Mouse (Mus musculus) midbrain, embryonic 13.5 days (tissue): ENCODE results near the gene Sdc4. TPM values are rescaled to one million over a fixed set of nuclear protein-coding genes. Genes with fewer than 3 reads are reported as not detected.

ENCODE experiments used
- ATAC-seq: fragments of 200-750 bp; cut with Nextera tagmentation; 2 replicates; pipeline ENCODE4 v1.8.0; 2017; ENCODE audit warnings: mild to moderate bottlenecking, moderate TSS enrichment, moderate library complexity
- H3K27ac ChIP-seq: fragments of 300-500 bp; sonication (generic); 2 replicates; pipeline ENCODE4 v1.5.1; 2015; ENCODE audit warnings: inconsistent platforms, mild to moderate bottlenecking, moderate library complexity
- H3K27me3 ChIP-seq: fragments of 300-500 bp; sonication (generic); 2 replicates; pipeline ENCODE4 v1.6.1; 2015; ENCODE audit warnings: mild to moderate bottlenecking, inconsistent platforms
- H3K36me3 ChIP-seq: fragments of 300-500 bp; sonication (generic); 2 replicates; pipeline ENCODE4 v1.6.1; 2015; ENCODE audit warnings: mild to moderate bottlenecking, inconsistent platforms
- H3K4me1 ChIP-seq: fragments of 300-500 bp; sonication (generic); replicated peaks from 2 replicates; pipeline ENCODE4 v1.6.1; 2015; ENCODE audit warnings: inconsistent platforms
- H3K4me2 ChIP-seq: fragments of 300-500 bp; sonication (generic); replicated peaks from 2 replicates; pipeline ENCODE4 v1.6.1; 2015; ENCODE audit warnings: moderate library complexity, mild to moderate bottlenecking, inconsistent platforms
- H3K4me3 ChIP-seq: fragments of 300-500 bp; sonication (generic); replicated peaks from 2 replicates; pipeline ENCODE4 v1.5.1; 2015; ENCODE audit warnings: mild to moderate bottlenecking, inconsistent platforms
- H3K9ac ChIP-seq: fragments of 300-500 bp; sonication (generic); replicated peaks from 2 replicates; pipeline ENCODE4 v1.6.1; 2015; ENCODE audit warnings: mild to moderate bottlenecking, inconsistent platforms
- H3K9me3 ChIP-seq: fragments of 300-500 bp; sonication (generic); 2 replicates; pipeline ENCODE4 v1.6.1; 2016; ENCODE audit warnings: mild to moderate bottlenecking, inconsistent platforms
- WGBS: fragments of 180-500 bp; shearing (Covaris S2); methylation state at CpG from one replicate; pipeline ENCODE4 v1.1.7; 2015; 5-methylcytosine and 5-hydroxymethylcytosine counted together
- polyA plus RNA-seq: library from polyadenylated mRNA; unstranded; fragments of >200 nt; fragmentation: Nextera tagmentation; extraction: Ambion mirVana; gene quantifications from 2 replicates; pipeline ENCODE4 v1.2.1, GENCODE M21; 2015

The Sdc4 gene
- polyA plus RNA-seq, 1 experiment from 2014 or later: 7.3 TPM

- H3K4me2 ChIP-seq: no peak overlapping the region
- WGBS: 86% methylated on average over 3 of the region's 3 CpGs
- H3K4me1 ChIP-seq: peaks cover 24% of the 10 kb centered on the region
- H3K4me3 ChIP-seq: no peak overlapping the region
- no peak for ATAC-seq
- H3K27ac ChIP-seq: no peak overlapping the region
- H3K9me3 ChIP-seq: no peaks in the 10 kb centered on the region
- H3K36me3 ChIP-seq: no peaks in the 10 kb centered on the region
- H3K27me3 ChIP-seq: peaks cover 24% of the 10 kb centered on the region
- H3K9ac ChIP-seq: no peak overlapping the region
These were observed 2.4 kb upstream of the Sdc4 start for GRCm38 (mm10) chr2:164446086-164446469.

GRCm38 (mm10) chr2:164445399-164446085, 1.9 kb upstream of the Sdc4 start:
- no peak overlapping the region for H3K9ac ChIP-seq
- no peak overlapping the region for H3K4me3 ChIP-seq
- H3K4me2 ChIP-seq: no peak overlapping the region
- no peaks in the 10 kb centered on the region for H3K9me3 ChIP-seq
- H3K4me1 ChIP-seq: peaks cover 25% of the 10 kb centered on the region
- no peak for ATAC-seq
- H3K36me3 ChIP-seq: no peaks in the 10 kb centered on the region
- peaks cover 27% of the 10 kb centered on the region for H3K27me3 ChIP-seq
- no peak overlapping the region for H3K27ac ChIP-seq
- WGBS: 79% methylated on average over 3 of the region's 3 CpGs

- Histone ChIP-seq H3K27me3 (peaks cover 31% of the 10 kb centered on the region), H3K9ac (no peak overlapping the region), H3K4me3 (no peak overlapping the region), H3K36me3 (no peaks in the 10 kb centered on the region), H3K9me3 (no peaks in the 10 kb centered on the region), H3K4me2 (no peak overlapping the region), H3K4me1 (peaks cover 25% of the 10 kb centered on the region), H3K27ac (no peak overlapping the region)
- 84% methylated on average over 2 of the region's 2 CpGs for WGBS
- no peak for ATAC-seq
These were observed 1.0 kb upstream of the Sdc4 start for GRCm38 (mm10) chr2:164444701-164445100.

GRCm38 (mm10) chr2:164443051-164443437, 643 bp downstream of the Sdc4 start:
- H3K27me3 ChIP-seq: peaks cover 31% of the 10 kb centered on the region
- H3K4me1 ChIP-seq: peaks cover 25% of the 10 kb centered on the region
- H3K4me2 ChIP-seq: peak overlapping the region; percentile 81
- ATAC-seq: peak; percentile 93
- H3K27ac ChIP-seq: no peak overlapping the region
- H3K9ac ChIP-seq: peak overlapping the region; percentile 63
- under 1% methylated on average over 26 of the region's 26 CpGs for WGBS
- H3K36me3 ChIP-seq: no peaks in the 10 kb centered on the region
- no peaks in the 10 kb centered on the region for H3K9me3 ChIP-seq
- H3K4me3 ChIP-seq: peak overlapping the region; percentile 48

GRCm38 (mm10) chr2:164442315-164443050, 1.2 kb downstream of the Sdc4 start:
- 2% methylated on average over 29 of the region's 29 CpGs for WGBS
- peak; percentile 61 for ATAC-seq

GRCm38 (mm10) chr2:164441731-164442130, 2.0 kb downstream of the Sdc4 start:
- Histone ChIP-seq H3K4me2 (peak overlapping the region; percentile 81), H3K4me1 (peaks cover 25% of the 10 kb centered on the region), H3K27me3 (peaks cover 31% of the 10 kb centered on the region), H3K9me3 (no peaks in the 10 kb centered on the region), H3K4me3 (peak overlapping the region; percentile 48; the same call in 1 of the 2 replicates), H3K36me3 (no peaks in the 10 kb centered on the region), H3K27ac (no peak overlapping the region), H3K9ac (no peak overlapping the region)
- no peak for ATAC-seq
- 28% methylated on average over 7 of the region's 7 CpGs for WGBS

More at GRCm38 (mm10) chr2:164442315-164443050, 1.2 kb downstream of the Sdc4 start:
- Histone ChIP-seq H3K4me1 (peaks cover 25% of the 10 kb centered on the region), H3K4me3 (peak overlapping the region; percentile 48), H3K27ac (no peak overlapping the region), H3K4me2 (peak overlapping the region; percentile 81), H3K9me3 (no peaks in the 10 kb centered on the region), H3K9ac (peak overlapping the region; percentile 63), H3K36me3 (no peaks in the 10 kb centered on the region), H3K27me3 (peaks cover 31% of the 10 kb centered on the region)

- ATAC-seq: no peak
- Histone ChIP-seq H3K4me3 (no peak overlapping the region), H3K9ac (no peak overlapping the region), H3K27ac (no peak overlapping the region), H3K9me3 (no peaks in the 10 kb centered on the region), H3K27me3 (peaks cover 31% of the 10 kb centered on the region), H3K4me1 (peaks cover 25% of the 10 kb centered on the region), H3K4me2 (no peak overlapping the region), H3K36me3 (no peaks in the 10 kb centered on the region)
- WGBS: 41% methylated on average over 8 of the region's 8 CpGs
These were observed 2.5 kb downstream of the Sdc4 start for GRCm38 (mm10) chr2:164441155-164441554.

- ATAC-seq: no peak
- H3K9me3 ChIP-seq: no peaks in the 10 kb centered on the region
- 88% methylated on average over 5 of the region's 5 CpGs for WGBS
- no peak overlapping the region for H3K27ac ChIP-seq
- no peak overlapping the region for H3K9ac ChIP-seq
- H3K4me3 ChIP-seq: no peak overlapping the region
- no peaks in the 10 kb centered on the region for H3K36me3 ChIP-seq
- peaks cover 31% of the 10 kb centered on the region for H3K27me3 ChIP-seq
- H3K4me1 ChIP-seq: peaks cover 25% of the 10 kb centered on the region
- H3K4me2 ChIP-seq: no peak overlapping the region
These were observed 3.4 kb downstream of the Sdc4 start for GRCm38 (mm10) chr2:164440314-164440713.

- Histone ChIP-seq H3K36me3 (no peaks in the 10 kb centered on the region), H3K27me3 (peaks cover 26% of the 10 kb centered on the region), H3K27ac (no peak overlapping the region), H3K4me3 (no peak overlapping the region), H3K9ac (no peak overlapping the region), H3K4me1 (peaks cover 25% of the 10 kb centered on the region), H3K4me2 (no peak overlapping the region), H3K9me3 (no peaks in the 10 kb centered on the region)
- no peak for ATAC-seq
- 74% methylated on average over 3 of the region's 3 CpGs for WGBS
These were observed 4.7 kb downstream of the Sdc4 start for GRCm38 (mm10) chr2:164439001-164439421.

GRCm38 (mm10) chr2:164438257-164438656, 5.4 kb downstream of the Sdc4 start:
- Histone ChIP-seq H3K4me3 (no peak overlapping the region), H3K9me3 (no peaks in the 10 kb centered on the region), H3K27ac (no peak overlapping the region), H3K27me3 (peaks cover 23% of the 10 kb centered on the region), H3K9ac (no peak overlapping the region), H3K4me1 (peaks cover 19% of the 10 kb centered on the region), H3K36me3 (no peaks in the 10 kb centered on the region), H3K4me2 (no peak overlapping the region)
- ATAC-seq: no peak
- WGBS: 69% methylated on average over 8 of the region's 8 CpGs

GRCm38 (mm10) chr2:164437710-164438109, 6.0 kb downstream of the Sdc4 start:
- Histone ChIP-seq H3K9ac (no peak overlapping the region), H3K9me3 (no peaks in the 10 kb centered on the region), H3K36me3 (no peaks in the 10 kb centered on the region), H3K4me3 (no peak overlapping the region), H3K27ac (no peak overlapping the region), H3K4me1 (peaks cover 14% of the 10 kb centered on the region), H3K27me3 (peaks cover 22% of the 10 kb centered on the region), H3K4me2 (no peak overlapping the region)
- ATAC-seq: no peak
- 84% methylated on average over 6 of the region's 6 CpGs for WGBS

- Histone ChIP-seq H3K4me2 (no peak overlapping the region), H3K36me3 (no peaks in the 10 kb centered on the region), H3K9ac (no peak overlapping the region), H3K9me3 (no peaks in the 10 kb centered on the region), H3K4me3 (no peak overlapping the region), H3K27me3 (peaks cover 16% of the 10 kb centered on the region), H3K27ac (no peak overlapping the region), H3K4me1 (peaks cover 7% of the 10 kb centered on the region)
- no peak for ATAC-seq
- WGBS: 48% methylated on average over 3 of the region's 3 CpGs
These were observed 6.7 kb downstream of the Sdc4 start for GRCm38 (mm10) chr2:164436961-164437360.
